Mouse (Mus musculus): ENCODE data around the gene Slc12a6.

Gene Slc12a6

GRCm38 (mm10) chr2:112391346-112392000, 125.8 kb downstream of the Slc12a6 start:
- no peak for DNase-seq (ENCODE audit: low spot score)

DNA sequence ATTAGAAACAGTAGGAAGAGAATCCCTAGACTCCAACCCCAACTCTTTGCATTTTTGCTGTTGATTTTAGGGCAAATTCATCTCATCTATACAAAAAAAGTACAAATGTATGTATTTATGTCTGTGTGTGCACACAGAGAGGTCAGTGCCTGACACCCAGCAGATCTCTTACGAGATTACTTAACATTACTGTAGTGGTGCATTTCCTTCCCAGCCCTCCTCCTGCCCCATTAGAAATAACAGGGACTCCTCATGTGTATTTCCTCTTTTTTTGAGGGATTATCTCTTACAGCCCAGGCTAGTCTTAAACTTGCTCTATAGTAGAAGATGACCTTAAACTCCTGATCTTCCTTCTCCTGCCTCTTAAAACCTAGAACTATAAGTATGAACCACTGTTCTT, 127.1 kb downstream of the Slc12a6 start:
- no peak for DNase-seq (ENCODE audit: low spot score)

- DNase-seq (ENCODE audit: low spot score) = no peak
Observed at GRCm38 (mm10) chr2:112393958-112394357, 128.3 kb downstream of the Slc12a6 start.

DNA sequence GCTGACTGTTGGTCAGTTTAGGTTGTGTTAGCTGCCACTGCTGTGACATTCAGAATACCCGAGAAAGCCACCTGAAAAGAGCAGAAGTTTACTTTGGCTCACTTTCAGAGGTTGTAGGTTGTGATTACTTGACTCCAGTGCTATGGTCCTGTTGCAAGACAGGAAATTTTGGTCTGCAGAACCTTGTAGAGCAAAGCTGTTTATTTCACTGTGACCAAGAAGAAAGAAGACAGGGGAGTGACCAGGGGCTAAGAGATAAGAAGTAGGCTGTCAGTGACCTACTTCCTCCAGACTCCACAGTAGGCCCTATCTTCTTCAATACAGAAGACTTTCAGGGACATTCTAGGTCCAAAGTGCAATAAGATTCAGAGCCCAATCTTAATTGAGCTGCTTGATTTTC, 131.0 kb downstream of the Slc12a6 start:
- DNase-seq (ENCODE audit: low spot score) = no peak

DNA sequence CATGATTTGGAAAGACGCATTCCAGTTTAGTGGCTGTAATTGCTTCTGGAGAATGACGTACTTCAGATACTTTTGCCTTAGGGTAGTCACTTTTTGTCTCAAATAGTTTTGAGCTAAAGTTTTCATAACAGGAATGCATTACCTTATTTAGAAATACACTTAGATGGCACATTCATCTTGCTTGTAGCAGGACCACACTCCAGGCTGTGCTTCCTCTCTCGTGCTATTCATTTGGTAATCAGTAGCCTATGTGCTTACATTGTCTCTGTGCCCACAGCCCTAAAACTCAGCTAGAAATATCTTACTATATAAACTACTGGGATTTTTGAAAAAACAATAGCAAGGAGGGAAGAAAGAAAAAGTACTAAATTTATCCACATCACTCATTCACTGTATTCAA, 141.4 kb downstream of the Slc12a6 start:
- DNase-seq (ENCODE audit: low spot score) = no peak

All from retina, embryonic 14.5 days (tissue).